Mouse (Mus musculus): Measurements from ENCODE around the gene Fam89b.

- TF ChIP-seq CTCF (IDR thresholded peaks at IDR 0.05; ENCODE audit: borderline replicate concordance, insufficient read depth, low read depth, low read length) (no peak), POLR2A (IDR thresholded peaks at IDR 0.05; ENCODE audit: borderline replicate concordance, insufficient read depth, low read length) (no peak)
These were observed 616 bp downstream of the Fam89b start for GRCm38 (mm10) chr19:5728631-5729443.

Measured in cerebellum, adult 2 months (tissue).